Mouse (Mus musculus) stomach, embryonic 16.5 days (tissue): ENCODE data around the gene Rab1b. TPM values are rescaled to one million over a fixed set of nuclear protein-coding genes. Genes with fewer than 3 reads are reported as not detected.
A peak's percentile ranks its signal among the peaks of the same experiment; 100 is the strongest.

Experiments used
- ATAC-seq: fragments of 200-750 bp; cut with Nextera tagmentation; 2 replicates; pipeline ENCODE4 v1.8.0; 2017; ENCODE audit warnings: moderate number of reproducible peaks, moderate TSS enrichment; ENCODE audit not compliant: insufficient read depth, low FRiP score
- H3K27ac ChIP-seq: fragments of 300-500 bp; sonication (generic); 2 replicates; pipeline ENCODE4 v1.5.1; 2014; ENCODE audit warnings: low read length
- H3K27me3 ChIP-seq: fragments of 300-500 bp; sonication (generic); 2 replicates; pipeline ENCODE4 v1.6.1; 2014; ENCODE audit warnings: low read length, control low read depth, mixed read lengths; ENCODE audit not compliant: control insufficient read depth, insufficient read depth
- H3K36me3 ChIP-seq: fragments of 300-500 bp; sonication (generic); 2 replicates; pipeline ENCODE4 v1.6.1; 2014; ENCODE audit warnings: low read length; ENCODE audit not compliant: control insufficient read depth, insufficient read depth
- H3K4me1 ChIP-seq: fragments of 300-500 bp; sonication (generic); 2 replicates; pipeline ENCODE4 v1.6.1; 2014; ENCODE audit warnings: low read length, control low read depth, mixed read lengths; ENCODE audit not compliant: control insufficient read depth, insufficient read depth
- H3K4me2 ChIP-seq: fragments of 300-500 bp; sonication (generic); 2 replicates; pipeline ENCODE4 v1.6.1; 2014; ENCODE audit warnings: low read depth, low read length, mixed read lengths
- H3K4me3 ChIP-seq: fragments of 300-500 bp; sonication (generic); replicated peaks from 2 replicates; pipeline ENCODE4 v1.5.1; 2014; ENCODE audit warnings: mild to moderate bottlenecking, low read length
- H3K9ac ChIP-seq: fragments of 300-500 bp; sonication (generic); 2 replicates; pipeline ENCODE4 v1.6.1; 2014; ENCODE audit warnings: low read length
- H3K9me3 ChIP-seq: fragments of 300-500 bp; sonication (generic); replicated peaks from 2 replicates; pipeline ENCODE4 v1.6.1; 2016; ENCODE audit warnings: low read length, control low read depth; ENCODE audit not compliant: control insufficient read depth
- WGBS: fragments of 180-500 bp; shearing (Covaris S2); extraction: QIAGEN DNeasy Blood & Tissue Kit; methylation state at CpG from one replicate; pipeline ENCODE4 v1.1.7; 2014; 5-methylcytosine and 5-hydroxymethylcytosine counted together
- polyA plus RNA-seq: library from polyadenylated mRNA; unstranded; fragments of >200 nt; fragmentation: Nextera tagmentation; extraction: Ambion mirVana; gene quantifications from 2 replicates; pipeline ENCODE4 v1.2.1, GENCODE M21; 2015

The Rab1b gene
- polyA plus RNA-seq, 1 experiment from 2014 or later: 240 TPM

GRCm38 (mm10) chr19:5108271-5108575 lies 1.4 kb upstream of the Rab1b start:
- Histone ChIP-seq H3K36me3 (peaks cover 18% of the 10 kb centered on the region), H3K9me3 (no peaks in the 10 kb centered on the region), H3K4me2 (no peak overlapping the region), H3K9ac (0 out of 2 replicates have a peak overlapping the region, but pooled peaks have one; percentile 29), H3K4me1 (peaks cover 16% of the 10 kb centered on the region), H3K27ac (peak overlapping the region; percentile 31; the same call in 1 of the 2 replicates), H3K4me3 (no peak overlapping the region), H3K27me3 (no peaks in the 10 kb centered on the region)
- peak; percentile 27; the same call in 1 of the 2 replicates for ATAC-seq
- 15% methylated on average over 5 of the region's 5 CpGs for WGBS

DNA sequence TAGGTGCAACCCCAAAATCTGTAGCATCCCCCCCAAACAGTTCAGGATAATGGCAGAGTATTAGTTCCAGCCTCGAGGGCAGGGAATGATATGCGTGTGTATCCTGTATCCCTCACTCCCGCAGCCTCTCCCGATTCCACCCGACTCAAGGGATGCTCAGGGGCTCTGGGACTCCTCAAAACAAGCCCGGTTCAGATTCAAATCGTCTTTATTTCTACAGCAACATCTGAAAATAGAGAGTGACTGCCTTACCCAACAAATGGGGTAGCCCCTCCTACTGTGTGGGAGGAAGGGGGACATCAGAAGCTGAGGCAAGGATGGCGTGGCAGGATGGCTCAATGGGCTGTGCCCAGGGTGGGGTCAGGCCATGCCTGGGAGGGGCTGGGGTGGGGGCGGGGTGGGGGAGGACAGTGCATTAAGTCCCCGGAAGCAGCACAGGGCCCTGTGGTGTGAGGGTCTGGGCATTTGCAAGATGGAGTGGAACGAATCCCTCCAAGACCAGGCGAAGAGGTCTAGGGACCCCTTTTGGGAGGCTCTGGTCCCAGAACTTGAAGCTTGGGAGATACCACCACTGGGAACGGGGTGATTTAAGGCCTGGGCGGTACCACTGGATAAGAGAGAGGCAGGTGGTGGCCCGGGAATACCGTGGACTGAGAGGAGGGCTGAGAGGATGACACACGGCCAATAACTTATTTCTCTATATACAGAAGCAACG lies 841 bp upstream of the Rab1b start:
- no peaks in the 10 kb centered on the region for H3K9me3 ChIP-seq
- peaks cover 18% of the 10 kb centered on the region for H3K36me3 ChIP-seq
- WGBS: 70% methylated on average over 18 of the region's 18 CpGs
- ATAC-seq: peak; percentile 1; the same call in 1 of the 2 replicates
- peak overlapping the region; percentile 60; the same call in 1 of the 2 replicates for H3K9ac ChIP-seq
- no peaks in the 10 kb centered on the region for H3K27me3 ChIP-seq
- no peak overlapping the region; the same call in 1 of the 2 replicates for H3K4me2 ChIP-seq
- H3K4me1 ChIP-seq: peaks cover 16% of the 10 kb centered on the region
- peak overlapping the region; percentile 31; the same call in 1 of the 2 replicates for H3K27ac ChIP-seq
- no peak overlapping the region for H3K4me3 ChIP-seq

GRCm38 (mm10) chr19:5106074-5106473 lies 798 bp downstream of the Rab1b start:
- Histone ChIP-seq H3K27ac (peak overlapping the region; percentile 96), H3K4me3 (peak overlapping the region; percentile 77), H3K9me3 (no peaks in the 10 kb centered on the region), H3K27me3 (no peaks in the 10 kb centered on the region), H3K4me1 (peaks cover 16% of the 10 kb centered on the region), H3K36me3 (peaks cover 18% of the 10 kb centered on the region), H3K9ac (peak overlapping the region; percentile 85), H3K4me2 (peak overlapping the region; percentile 89)
- WGBS: 5% methylated on average over 9 of the region's 9 CpGs
- ATAC-seq: no peak

DNA sequence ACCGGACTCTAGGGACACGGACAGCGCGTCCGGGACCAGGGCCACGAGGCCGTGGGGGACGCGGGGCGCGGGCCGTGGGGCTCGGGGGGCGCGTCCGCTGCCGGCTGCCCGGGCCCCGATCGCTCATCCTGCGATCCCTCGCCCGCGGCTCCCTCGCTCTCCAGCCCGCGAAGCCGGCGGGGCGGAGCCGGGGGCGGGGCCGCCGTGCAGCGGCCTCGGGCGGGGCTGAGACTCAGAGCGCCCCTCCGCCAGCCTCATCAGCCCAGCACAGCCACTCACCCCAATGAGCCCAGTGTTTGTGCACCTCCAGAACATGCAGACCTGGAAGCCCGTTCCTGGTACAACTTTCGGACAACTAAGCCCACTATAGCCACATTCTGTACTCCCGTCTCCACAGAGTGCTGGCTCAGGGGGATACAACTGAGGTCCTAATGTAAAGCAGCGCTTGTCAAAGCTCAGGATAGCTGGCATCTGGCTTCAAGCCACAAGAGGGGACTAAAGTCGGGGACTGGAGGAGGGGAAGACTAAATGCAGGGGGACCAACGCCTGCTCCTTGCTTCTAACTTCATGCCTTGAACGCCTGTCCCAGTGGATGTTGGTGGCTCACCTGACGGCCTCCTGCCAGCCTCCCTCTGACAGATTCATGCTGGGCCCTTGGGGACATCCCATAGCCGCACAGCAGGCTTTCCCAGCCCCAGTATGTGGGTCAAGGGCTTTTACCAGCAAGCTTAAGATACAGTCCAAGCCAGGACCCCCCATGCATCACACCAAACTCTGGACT lies 8.3 kb downstream of the Rab1b start, which contains the start of gene Cnih2:
TSS of gene Cnih2 (minus strand) at position 159 of the 781 bp plus-strand sequence.
- peak within 1 kb of the TSS; percentile 60 for H3K4me3 ChIP-seq
- H3K9me3 ChIP-seq: no peaks in the 10 kb centered on the region
- 4% methylated on average over 48 of the region's 48 CpGs for WGBS
- ATAC-seq: peak; percentile 72; the same call in 1 of the 2 replicates
- peak within 1 kb of the TSS; percentile 85 for H3K9ac ChIP-seq
- peaks cover 26% of the 10 kb centered on the region for H3K4me1 ChIP-seq
- no peak within 1 kb of the TSS for H3K27ac ChIP-seq
- no peaks in the 10 kb centered on the region for H3K27me3 ChIP-seq
- H3K4me2 ChIP-seq: peak within 1 kb of the TSS; percentile 99
- peaks cover 3% of the 10 kb centered on the region for H3K36me3 ChIP-seq

- Histone ChIP-seq H3K27me3 (no peaks in the 10 kb centered on the region), H3K4me1 (peaks cover 26% of the 10 kb centered on the region), H3K4me2 (peak overlapping the region; percentile 99), H3K9ac (peak overlapping the region; percentile 85), H3K9me3 (no peaks in the 10 kb centered on the region), H3K27ac (no peak overlapping the region), H3K36me3 (peaks cover 3% of the 10 kb centered on the region), H3K4me3 (peak overlapping the region; percentile 60)
- ATAC-seq: no peak
- WGBS: 4% methylated on average over 30 of the region's 31 CpGs
These were observed 9.1 kb downstream of the Rab1b start for GRCm38 (mm10) chr19:5097521-5098362.

- Histone ChIP-seq H3K4me2 (no peak overlapping the region), H3K27me3 (no peaks in the 10 kb centered on the region), H3K9me3 (no peaks in the 10 kb centered on the region), H3K27ac (no peak overlapping the region), H3K9ac (no peak overlapping the region), H3K4me1 (peaks cover 26% of the 10 kb centered on the region), H3K4me3 (no peak overlapping the region), H3K36me3 (peaks cover 3% of the 10 kb centered on the region; the same call in 1 of the 2 replicates)
- WGBS: 13% methylated on average over 9 of the region's 9 CpGs
- ATAC-seq: no peak
These were observed 10.9 kb downstream of the Rab1b start for GRCm38 (mm10) chr19:5095887-5096474.

DNA sequence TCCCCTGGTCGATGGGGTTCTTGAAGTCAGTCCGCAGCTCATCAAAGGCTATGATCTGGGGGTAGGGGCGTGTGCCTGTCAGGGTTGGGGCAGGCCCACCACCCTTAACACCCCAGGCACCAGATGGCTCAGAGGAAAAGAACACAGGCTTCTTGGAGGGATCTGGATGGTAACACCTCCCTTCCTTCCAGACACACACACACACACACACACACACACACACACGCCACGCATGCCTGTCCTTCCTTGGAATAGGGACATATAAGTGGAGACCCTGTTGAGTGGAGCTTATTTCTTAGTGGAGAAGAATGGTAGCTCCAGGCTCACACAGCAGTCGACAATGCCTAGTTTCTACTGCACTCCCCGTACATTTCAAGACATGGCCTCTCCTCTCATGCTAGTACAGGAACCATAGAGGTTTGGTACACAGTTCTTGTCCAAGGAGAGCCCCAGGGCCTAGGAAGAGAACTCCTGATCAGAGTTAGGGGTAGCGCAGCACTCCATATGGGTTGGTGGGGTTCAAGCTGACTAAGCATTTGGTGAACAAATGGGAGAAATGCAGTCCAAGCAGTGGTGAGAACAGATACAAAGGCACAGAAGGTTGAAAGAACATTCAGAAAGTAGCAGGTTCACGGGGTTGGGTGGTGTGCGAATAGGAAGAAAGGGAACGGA lies 12.0 kb downstream of the Rab1b start:
- Histone ChIP-seq H3K4me2 (no peak overlapping the region), H3K9ac (no peak overlapping the region; the same call in 1 of the 2 replicates), H3K4me3 (no peak overlapping the region), H3K9me3 (no peaks in the 10 kb centered on the region), H3K4me1 (peaks cover 26% of the 10 kb centered on the region), H3K27ac (no peak overlapping the region), H3K36me3 (peaks cover under 1% of the 10 kb centered on the region; the same call in 1 of the 2 replicates), H3K27me3 (no peaks in the 10 kb centered on the region)
- no peak for ATAC-seq
- WGBS: 45% methylated on average over 11 of the region's 11 CpGs

GRCm38 (mm10) chr19:5094243-5094632 lies 12.6 kb downstream of the Rab1b start:
- no peaks in the 10 kb centered on the region for H3K36me3 ChIP-seq
- no peak overlapping the region; the same call in 1 of the 2 replicates for H3K4me3 ChIP-seq
- ATAC-seq: peak; percentile 58; the same call in 1 of the 2 replicates
- H3K9ac ChIP-seq: no peak overlapping the region; the same call in 1 of the 2 replicates
- 2% methylated on average over 21 of the region's 21 CpGs for WGBS
- H3K27ac ChIP-seq: no peak overlapping the region
- H3K9me3 ChIP-seq: no peaks in the 10 kb centered on the region
- H3K4me1 ChIP-seq: peaks cover 31% of the 10 kb centered on the region
- H3K27me3 ChIP-seq: no peaks in the 10 kb centered on the region
- H3K4me2 ChIP-seq: no peak overlapping the region
